Mouse (Mus musculus): ENCODE data around the gene Mecr. TPM values are rescaled to one million over a fixed set of nuclear protein-coding genes. Genes with fewer than 3 reads are reported as not detected.

Mecr gene
- polyA plus RNA-seq, 1 experiment from 2014 or later, result 43.0 TPM

GRCm38 (mm10) chr4:131879692-131880091 is 36.4 kb downstream of the Mecr start:
- no peak for ATAC-seq (replicated peaks; ENCODE audit: low FRiP score, low read depth)
- WGBS, result 58% methylated on average over 1 of the region's 1 CpGs
- Histone ChIP-seq H3K9me3 (replicated peaks; ENCODE audit: low read length) (no peaks in the 10 kb centered on the region), H3K9ac (ENCODE audit: low read depth, low read length) (no peak overlapping the region), H3K4me3 (replicated peaks; ENCODE audit: low read depth, low read length) (no peak overlapping the region), H3K4me1 (replicated peaks; ENCODE audit: insufficient read depth, low read length) (peaks cover 25% of the 10 kb centered on the region), H3K27ac (no peak overlapping the region), H3K4me2 (ENCODE audit: low read length) (no peak overlapping the region), H3K36me3 (ENCODE audit: insufficient read depth, low read length) (no peaks in the 10 kb centered on the region), H3K27me3 (ENCODE audit: insufficient read depth, low read length) (no peaks in the 10 kb centered on the region)
- TF ChIP-seq CTCF (IDR thresholded peaks at IDR 0.05; ENCODE audit: low read depth), result no peak
- DNase-seq (ENCODE audit: low spot score), result no peak

DNA sequence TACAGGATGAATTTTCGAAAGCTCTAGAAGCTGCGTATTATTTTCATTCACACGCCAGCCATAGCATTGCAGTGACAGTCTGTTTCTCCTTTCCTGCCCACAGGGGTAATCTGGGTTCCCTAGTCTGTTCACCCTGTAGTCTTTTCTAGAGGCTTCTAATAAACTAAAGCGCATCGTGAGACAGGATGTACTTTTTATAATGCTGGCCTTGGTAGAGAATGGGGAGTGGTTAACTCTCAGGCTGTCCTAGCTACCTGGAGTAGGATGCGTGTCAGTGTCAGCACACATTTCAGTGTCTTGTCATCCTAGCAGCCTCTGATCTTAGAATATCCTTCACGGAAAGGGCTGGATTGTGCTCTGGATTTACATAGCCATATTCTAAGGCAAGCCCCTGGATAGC is 38.0 kb downstream of the Mecr start:
- no peak for DNase-seq (ENCODE audit: low spot score)
- no peak for TF ChIP-seq CTCF (IDR thresholded peaks at IDR 0.05; ENCODE audit: low read depth)
- no peak overlapping the region for H3K27ac ChIP-seq
- no peak overlapping the region for H3K4me3 ChIP-seq (replicated peaks; ENCODE audit: low read depth, low read length)
- no peaks in the 10 kb centered on the region for H3K27me3 ChIP-seq (ENCODE audit: insufficient read depth, low read length)
- peaks cover 12% of the 10 kb centered on the region for H3K36me3 ChIP-seq (ENCODE audit: insufficient read depth, low read length)
- 80% methylated on average over 7 of the region's 7 CpGs for WGBS
- no peak for ATAC-seq (replicated peaks; ENCODE audit: low FRiP score, low read depth)
- peaks cover 14% of the 10 kb centered on the region for H3K4me1 ChIP-seq (replicated peaks; ENCODE audit: insufficient read depth, low read length)
- H3K4me2 ChIP-seq (ENCODE audit: low read length), result no peak overlapping the region
- no peaks in the 10 kb centered on the region for H3K9me3 ChIP-seq (replicated peaks; ENCODE audit: low read length)
- no peak overlapping the region for H3K9ac ChIP-seq (ENCODE audit: low read depth, low read length)

- Histone ChIP-seq H3K4me1 (replicated peaks; ENCODE audit: insufficient read depth, low read length) (0 out of 2 replicates have a peak, but pooled peaks cover 3% of the 10 kb centered on the region), H3K4me3 (replicated peaks; ENCODE audit: low read depth, low read length) (no peak overlapping the region), H3K36me3 (ENCODE audit: insufficient read depth, low read length) (peaks cover 13% of the 10 kb centered on the region), H3K9ac (ENCODE audit: low read depth, low read length) (no peak overlapping the region), H3K9me3 (replicated peaks; ENCODE audit: low read length) (no peaks in the 10 kb centered on the region), H3K27ac (no peak overlapping the region), H3K27me3 (ENCODE audit: insufficient read depth, low read length) (no peaks in the 10 kb centered on the region), H3K4me2 (ENCODE audit: low read length) (no peak overlapping the region)
- ATAC-seq (replicated peaks; ENCODE audit: low FRiP score, low read depth), result no peak
- no peak for TF ChIP-seq CTCF (IDR thresholded peaks at IDR 0.05; ENCODE audit: low read depth)
- WGBS, result 69% methylated on average over 6 of the region's 6 CpGs
- no peak for DNase-seq (ENCODE audit: low spot score)
Observed at GRCm38 (mm10) chr4:131883571-131883970, 40.3 kb downstream of the Mecr start.

DNA sequence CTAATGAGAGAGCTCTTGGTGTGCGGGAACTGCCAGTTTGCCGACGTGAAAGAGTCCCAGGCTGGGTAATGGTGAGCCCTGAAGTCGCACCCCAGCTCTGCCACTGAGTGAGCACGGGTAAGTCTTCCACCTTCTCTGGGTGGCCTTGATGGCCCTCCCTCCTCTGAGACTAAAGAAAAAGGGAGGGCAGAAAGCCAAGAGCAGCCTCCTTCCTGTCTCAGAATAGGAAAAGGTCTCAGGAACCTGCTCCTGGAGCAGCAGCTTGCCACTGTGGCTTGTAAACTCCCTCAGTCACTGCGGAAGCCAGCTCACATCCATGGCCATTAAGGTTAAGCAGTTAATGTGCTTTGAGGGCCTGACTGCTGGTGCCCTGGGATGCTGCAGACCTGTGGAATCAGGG is 42.1 kb downstream of the Mecr start:
- no peaks in the 10 kb centered on the region for H3K4me1 ChIP-seq (replicated peaks; ENCODE audit: insufficient read depth, low read length)
- no peak overlapping the region for H3K27ac ChIP-seq
- 65% methylated on average over 6 of the region's 6 CpGs for WGBS

GRCm38 (mm10) chr4:131888564-131888963 is 45.3 kb downstream of the Mecr start:
- DNase-seq (ENCODE audit: low spot score) (no peak), ATAC-seq (replicated peaks; ENCODE audit: low FRiP score, low read depth) (no peak)
- H3K27me3 ChIP-seq (ENCODE audit: insufficient read depth, low read length), result no peaks in the 10 kb centered on the region
- H3K27ac ChIP-seq, result no peak overlapping the region
- no peaks in the 10 kb centered on the region for H3K9me3 ChIP-seq (replicated peaks; ENCODE audit: low read length)
- no peak overlapping the region for H3K4me3 ChIP-seq (replicated peaks; ENCODE audit: low read depth, low read length)
- 74% methylated on average over 1 of the region's 1 CpGs for WGBS
- H3K36me3 ChIP-seq (ENCODE audit: insufficient read depth, low read length), result peaks cover 29% of the 10 kb centered on the region
- no peak for TF ChIP-seq CTCF (IDR thresholded peaks at IDR 0.05; ENCODE audit: low read depth)
- H3K4me2 ChIP-seq (ENCODE audit: low read length), result no peak overlapping the region
- no peaks in the 10 kb centered on the region for H3K4me1 ChIP-seq (replicated peaks; ENCODE audit: insufficient read depth, low read length)
- no peak overlapping the region for H3K9ac ChIP-seq (ENCODE audit: low read depth, low read length)

More for the DNA sequence above, 42.1 kb downstream of the Mecr start:
- no peak for TF ChIP-seq CTCF (IDR thresholded peaks at IDR 0.05; ENCODE audit: low read depth)
- no peak for DNase-seq (ENCODE audit: low spot score)
- H3K4me2 ChIP-seq (ENCODE audit: low read length), result no peak overlapping the region
- H3K4me3 ChIP-seq (replicated peaks; ENCODE audit: low read depth, low read length), result no peak overlapping the region
- no peak overlapping the region for H3K9ac ChIP-seq (ENCODE audit: low read depth, low read length)
- ATAC-seq (replicated peaks; ENCODE audit: low FRiP score, low read depth), result no peak
- no peaks in the 10 kb centered on the region for H3K9me3 ChIP-seq (replicated peaks; ENCODE audit: low read length)
- H3K36me3 ChIP-seq (ENCODE audit: insufficient read depth, low read length), result peaks cover 13% of the 10 kb centered on the region
- no peaks in the 10 kb centered on the region for H3K27me3 ChIP-seq (ENCODE audit: insufficient read depth, low read length)

DNA sequence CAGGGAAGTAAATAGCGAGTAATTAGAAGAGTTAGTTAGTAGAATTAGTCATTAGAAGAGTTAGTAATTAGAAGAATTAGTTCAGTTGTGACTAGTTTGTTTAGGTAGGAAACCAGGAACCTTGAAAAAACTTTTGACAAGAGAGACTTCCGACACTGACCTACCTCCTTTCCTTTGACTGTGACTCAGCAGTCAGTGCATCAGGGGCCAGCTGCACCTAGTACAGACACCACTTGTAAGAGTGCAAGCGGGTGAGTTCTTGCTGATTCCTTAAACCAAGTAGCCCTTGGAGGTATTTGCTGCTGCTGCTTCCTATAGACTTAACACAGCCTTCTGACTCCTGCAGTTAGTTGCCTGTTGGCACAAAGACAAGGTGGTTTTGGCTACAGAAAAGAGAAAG is 47.4 kb downstream of the Mecr start:
- H3K36me3 ChIP-seq (ENCODE audit: insufficient read depth, low read length), result peaks cover 35% of the 10 kb centered on the region
- no peak for TF ChIP-seq CTCF (IDR thresholded peaks at IDR 0.05; ENCODE audit: low read depth)
- ATAC-seq (replicated peaks; ENCODE audit: low FRiP score, low read depth), result no peak
- DNase-seq (ENCODE audit: low spot score), result no peak
- no peak overlapping the region for H3K4me3 ChIP-seq (replicated peaks; ENCODE audit: low read depth, low read length)
- H3K27ac ChIP-seq, result no peak overlapping the region
- H3K27me3 ChIP-seq (ENCODE audit: insufficient read depth, low read length), result no peaks in the 10 kb centered on the region
- 81% methylated on average over 3 of the region's 3 CpGs for WGBS
- H3K4me1 ChIP-seq (replicated peaks; ENCODE audit: insufficient read depth, low read length), result no peaks in the 10 kb centered on the region
- H3K9me3 ChIP-seq (replicated peaks; ENCODE audit: low read length), result no peaks in the 10 kb centered on the region
- no peak overlapping the region for H3K4me2 ChIP-seq (ENCODE audit: low read length)
- 0 out of 2 replicates have a peak overlapping the region, but pooled peaks have one; percentile 4 for H3K9ac ChIP-seq (ENCODE audit: low read depth, low read length)

- Histone ChIP-seq H3K27ac (no peak overlapping the region), H3K9me3 (replicated peaks; ENCODE audit: low read length) (no peaks in the 10 kb centered on the region), H3K4me1 (replicated peaks; ENCODE audit: insufficient read depth, low read length) (no peaks in the 10 kb centered on the region), H3K27me3 (ENCODE audit: insufficient read depth, low read length) (no peaks in the 10 kb centered on the region), H3K36me3 (ENCODE audit: insufficient read depth, low read length) (peaks cover 72% of the 10 kb centered on the region), H3K4me2 (ENCODE audit: low read length) (no peak overlapping the region), H3K4me3 (replicated peaks; ENCODE audit: low read depth, low read length) (no peak overlapping the region), H3K9ac (ENCODE audit: low read depth, low read length) (no peak overlapping the region)
- ATAC-seq (replicated peaks; ENCODE audit: low FRiP score, low read depth) (no peak), DNase-seq (ENCODE audit: low spot score) (no peak)
- WGBS, result 93% methylated on average over 5 of the region's 5 CpGs
- TF ChIP-seq CTCF (IDR thresholded peaks at IDR 0.05; ENCODE audit: low read depth), result no peak
Observed at GRCm38 (mm10) chr4:131897109-131897508, 53.8 kb downstream of the Mecr start.

Data from kidney, postnatal 0 days (tissue).